Mouse (Mus musculus) erythroid progenitor cell, adult 5-6 weeks (primary cell): ENCODE data around the gene Olfr417. TPM values are rescaled to one million over a fixed set of nuclear protein-coding genes. Genes with fewer than 3 reads are reported as not detected.
"Not testable (repeated sequence)": the region's sequence is repeated elsewhere in the genome, so short reads cannot be mapped to it uniquely, and the experiment has no call there.

Experiments
- ATAC-seq: replicated peaks from 2 replicates; pipeline ENCODE4 v1.8.0; 2016; ENCODE audit warnings: moderate number of reproducible peaks, mild to moderate bottlenecking, moderate TSS enrichment, inconsistent platforms; ENCODE audit not compliant: poor library complexity, low FRiP score, severe bottlenecking
- total RNA-seq, 2 experiments: library from RNA; stranded (forward) in 1 of 2; stranded (reverse) in 1 of 2; fragments of 150-400 nt in 1 of 2; fragments of 186-747, 209-891 nt in 1 of 2; gene quantifications; 2 replicates each; pipeline versions ENCODE4 v1.2.3 to v1.2.4; 2015 to 2017; ENCODE audit warnings: low replicate concordance in 2 of 2

Gene Olfr417
- not detected in 2 replicates for total RNA-seq (2015; ENCODE audit: low replicate concordance)
- 1.3 TPM in 1 of 2 replicates, not detected in the other for total RNA-seq (2017; ENCODE audit: low replicate concordance)

GRCm38 (mm10) chr1:174364882-174365451 lies at the start of gene Olfr417:
TSS of gene Olfr417 (plus strand) at chr1:174365122.
- no peak for ATAC-seq

DNA sequence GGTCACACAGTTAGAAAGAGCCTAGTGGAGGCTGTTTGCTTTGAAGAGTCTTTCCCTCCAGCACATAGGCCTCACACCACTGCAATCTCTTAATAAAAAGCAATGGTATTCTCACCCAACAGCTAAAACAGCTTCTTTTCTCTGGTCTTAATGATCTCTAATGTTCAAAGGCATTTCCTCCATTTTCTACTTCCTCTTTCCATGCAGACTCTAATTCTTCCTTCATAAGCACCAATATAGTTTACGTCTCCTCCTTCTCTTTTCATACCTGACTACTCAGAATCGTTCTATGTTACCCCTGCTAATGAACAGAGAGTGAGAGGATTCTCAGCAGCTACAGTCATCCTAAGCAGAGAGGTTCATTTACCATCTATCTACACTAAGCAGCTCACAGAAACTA lies 47.6 kb upstream of the Olfr417 start:
- no peak for ATAC-seq

DNA sequence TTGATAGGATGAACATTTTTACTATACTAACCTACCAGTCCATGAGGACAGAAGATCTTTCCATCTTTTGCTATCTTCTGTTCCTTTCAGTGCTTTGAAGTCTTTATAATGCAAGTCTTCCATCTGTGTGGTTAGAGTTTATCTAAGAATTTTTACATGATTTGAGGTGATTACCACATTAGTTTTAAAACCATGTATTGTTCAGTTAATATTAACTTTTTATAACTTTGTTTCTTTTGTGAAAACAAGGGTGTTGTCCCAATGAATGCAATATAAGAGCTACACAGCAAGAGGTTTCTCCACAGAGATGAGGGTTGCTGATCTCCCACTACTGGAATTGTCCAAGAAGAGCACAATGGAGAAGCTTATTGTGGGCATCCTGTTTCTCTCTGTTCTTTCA lies 34.7 kb upstream of the Olfr417 start, which contains the start of gene Mptx1:
Gene Mptx1, plus strand, starts transcription at position 301 of the 400 bp plus-strand sequence.
- ATAC-seq = no peak

GRCm38 (mm10) chr1:174353636-174354035 lies 11.3 kb upstream of the Olfr417 start:
- not testable (repeated sequence) for ATAC-seq

DNA sequence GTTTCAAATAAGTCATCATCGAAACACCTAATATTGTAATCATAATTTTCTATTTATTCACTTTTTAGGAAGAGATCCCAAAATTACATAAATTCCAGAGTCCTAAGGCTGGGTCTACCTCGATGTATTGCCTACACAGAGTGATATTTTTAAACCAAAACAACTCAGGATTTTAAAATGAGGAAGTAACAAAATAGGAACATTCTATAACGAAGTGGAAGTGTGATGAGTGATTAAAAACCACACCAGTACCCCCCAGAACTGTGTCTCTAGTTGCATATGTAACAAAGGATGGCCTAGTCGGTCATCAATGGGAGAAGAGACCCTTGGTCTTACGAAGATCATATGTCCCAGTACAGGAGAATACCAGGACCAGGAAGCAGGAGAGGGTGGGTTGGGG lies 10.3 kb upstream of the Olfr417 start:
- ATAC-seq = no peak

DNA sequence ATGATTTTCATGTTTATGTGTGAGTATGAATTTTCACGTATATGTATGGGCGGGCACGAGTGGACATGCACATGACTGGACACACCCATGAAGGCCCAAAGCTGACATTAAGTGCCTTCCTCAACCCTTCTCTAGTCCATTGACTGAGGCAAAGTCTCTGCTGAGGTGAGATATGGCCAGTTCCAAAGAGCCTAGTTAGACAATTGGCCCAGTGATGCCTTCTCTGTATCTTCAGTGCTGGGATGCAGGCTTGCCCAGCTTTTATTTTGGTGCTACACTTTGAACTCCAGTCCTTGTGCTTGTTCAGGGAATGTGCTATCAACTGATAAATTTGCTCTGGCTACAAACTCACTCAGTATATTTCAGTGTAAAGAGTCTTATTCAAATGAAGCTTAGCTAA lies 8.9 kb downstream of the Olfr417 start:
- no peak for ATAC-seq

DNA sequence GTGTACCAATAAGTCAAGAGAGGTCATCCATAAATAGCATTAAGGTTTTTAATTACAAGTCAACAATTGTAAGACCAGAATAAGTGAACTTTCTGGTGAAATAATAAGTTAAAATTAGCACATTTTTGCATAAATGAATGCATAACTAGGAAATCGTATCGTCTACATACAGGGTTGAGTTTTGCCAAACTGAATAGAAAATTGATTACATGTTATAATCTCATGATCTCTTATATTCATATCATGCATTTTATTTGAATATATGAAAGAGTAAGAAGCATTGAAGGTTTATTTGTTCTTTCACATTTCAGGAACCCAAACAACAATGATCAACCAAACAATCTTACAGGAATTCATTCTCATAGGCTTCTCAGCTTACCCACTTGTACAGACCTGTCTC lies 25.8 kb downstream of the Olfr417 start, which contains the start of gene Olfr248:
Gene Olfr248, plus strand, starts transcription at position 301 of the 400 bp plus-strand sequence.
- no peak for ATAC-seq

DNA sequence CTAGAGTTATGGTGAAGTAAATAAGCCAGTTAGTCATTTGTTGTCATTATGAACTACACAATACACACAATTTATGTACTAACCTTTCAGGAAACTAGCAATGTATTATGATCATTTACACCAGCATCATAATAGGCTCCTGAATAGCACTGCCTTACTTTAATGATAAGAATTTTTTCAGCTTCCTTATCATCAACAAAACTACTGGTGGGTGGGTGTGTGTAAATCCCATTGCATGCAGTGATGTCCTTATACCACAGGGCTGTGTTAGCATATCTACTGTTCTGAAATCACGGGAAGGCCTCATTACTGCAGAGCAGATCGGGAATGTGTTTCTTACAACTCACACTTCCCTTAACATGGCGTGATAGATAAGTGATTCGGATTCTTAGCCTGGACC lies 58.0 kb downstream of the Olfr417 start:
- no peak for ATAC-seq

GRCm38 (mm10) chr1:174423764-174424163 lies 58.8 kb downstream of the Olfr417 start, which contains the start of gene Olfr414:
TSS of gene Olfr414 (plus strand) at chr1:174424064.
- no peak for ATAC-seq

Other genes with a start within 250 kb of the Olfr417 start
- gene Olfr231, start 244.0 kb upstream of the Olfr417 start, total RNA-seq (2015; ENCODE audit: low replicate concordance) = 0.36 and 2.5 TPM in 2 replicates
- 1.2 and 3.5 TPM in 2 replicates for gene Olfr231, start 244.0 kb upstream of the Olfr417 start, total RNA-seq (2017; ENCODE audit: low replicate concordance)
- gene Olfr424, start 233.6 kb upstream of the Olfr417 start, total RNA-seq (2015; ENCODE audit: low replicate concordance) = not detected in 2 replicates
- gene Olfr424, start 233.6 kb upstream of the Olfr417 start, total RNA-seq (2017; ENCODE audit: low replicate concordance) = not detected in 2 replicates
- gene Olfr420, start 209.5 kb upstream of the Olfr417 start, total RNA-seq (2015; ENCODE audit: low replicate concordance) = not detected in 2 replicates
- gene Olfr420, start 209.5 kb upstream of the Olfr417 start, total RNA-seq (2017; ENCODE audit: low replicate concordance) = 0.77 TPM in 1 of 2 replicates, not detected in the other
- 506 and 527 TPM in 2 replicates for gene Spta1, start 192.3 kb upstream of the Olfr417 start, total RNA-seq (2015; ENCODE audit: low replicate concordance)
- gene Spta1, start 192.3 kb upstream of the Olfr417 start, total RNA-seq (2017; ENCODE audit: low replicate concordance) = 1,343 and 1,534 TPM in 2 replicates
- gene Olfr419, start 113.1 kb upstream of the Olfr417 start, total RNA-seq (2015; ENCODE audit: low replicate concordance) = not detected in 2 replicates
- 0.90 and 1.7 TPM in 2 replicates for gene Olfr419, start 113.1 kb upstream of the Olfr417 start, total RNA-seq (2017; ENCODE audit: low replicate concordance)
- not detected in 2 replicates for gene Mptx1, start 34.6 kb upstream of the Olfr417 start, total RNA-seq (2015; ENCODE audit: low replicate concordance)
- not detected in 2 replicates for gene Mptx1, start 34.6 kb upstream of the Olfr417 start, total RNA-seq (2017; ENCODE audit: low replicate concordance)
- gene Olfr248, start 25.9 kb downstream of the Olfr417 start, total RNA-seq (2015; ENCODE audit: low replicate concordance) = not detected in 2 replicates
- gene Olfr248, start 25.9 kb downstream of the Olfr417 start, total RNA-seq (2017; ENCODE audit: low replicate concordance) = not detected in 2 replicates
- not detected in 2 replicates for gene Olfr414, start 58.9 kb downstream of the Olfr417 start, total RNA-seq (2015; ENCODE audit: low replicate concordance)
- not detected in 2 replicates for gene Olfr414, start 58.9 kb downstream of the Olfr417 start, total RNA-seq (2017; ENCODE audit: low replicate concordance)
- gene Olfr220, start 77.0 kb downstream of the Olfr417 start, total RNA-seq (2015; ENCODE audit: low replicate concordance) = not detected in 2 replicates
- gene Olfr220, start 77.0 kb downstream of the Olfr417 start, total RNA-seq (2017; ENCODE audit: low replicate concordance) = not detected in 2 replicates
- 0.42 and 4.3 TPM in 2 replicates for gene Fmn2, start 136.7 kb downstream of the Olfr417 start, total RNA-seq (2015; ENCODE audit: low replicate concordance)
- not detected in 2 replicates for gene Fmn2, start 136.7 kb downstream of the Olfr417 start, total RNA-seq (2017; ENCODE audit: low replicate concordance)